Mouse (Mus musculus): ENCODE results near the gene Slc50a1. TPM values are rescaled to one million over a fixed set of nuclear protein-coding genes. Genes with fewer than 3 reads are reported as not detected.

Gene Slc50a1
- total and polyA plus RNA-seq, 3 experiments, result 41.8 to 56.0 (median 50.9) TPM

DNA sequence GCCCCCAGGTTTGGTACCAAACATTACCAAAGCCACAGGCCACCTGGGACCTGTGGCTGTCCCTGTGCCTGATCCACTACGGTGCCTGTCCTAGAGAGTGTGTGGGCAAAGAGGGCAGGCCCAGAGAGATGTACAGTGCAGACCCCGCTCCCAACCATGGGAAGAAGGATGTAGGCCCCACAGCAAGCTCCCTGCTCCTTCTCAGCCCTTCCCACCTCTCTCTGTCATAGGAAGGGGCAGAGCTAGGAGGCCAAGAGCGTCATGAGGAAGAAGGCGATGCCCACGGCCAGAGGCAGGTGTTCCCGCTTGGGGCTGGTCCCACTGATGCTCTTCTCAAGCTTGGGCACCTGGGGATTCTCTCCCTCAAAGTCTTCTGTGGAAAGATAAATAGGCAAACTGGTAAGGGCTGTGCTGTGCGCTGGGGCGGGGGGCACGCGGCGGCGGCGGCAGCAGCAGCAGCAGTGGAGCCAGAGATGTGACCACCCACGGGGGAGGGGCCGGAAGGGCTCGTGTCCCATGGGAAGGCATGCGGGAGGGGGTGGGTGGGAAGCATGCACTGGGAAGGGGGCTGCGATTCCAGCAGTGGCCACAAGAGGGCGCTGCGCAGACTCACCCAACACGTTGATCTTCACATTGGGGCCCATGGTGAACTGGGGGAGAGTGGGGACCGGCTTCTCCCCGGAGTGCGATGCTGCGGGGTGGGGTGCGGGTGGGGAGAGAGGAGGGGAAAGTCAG lies 45.0 kb upstream of the Slc50a1 start:
- Histone ChIP-seq H3K4me3 (replicated peaks in 1 of 3; ENCODE audit: low read depth in 2 of 3, low read length in 2 of 3, poor library complexity in 1 of 3) (peak overlapping the region; percentile 30 to 50 (median 45)), H3K9ac (ENCODE audit: insufficient read depth, low read depth) (peak overlapping the region; percentile 15; the same call in 1 of the 2 replicates), H3K27me3 (replicated peaks) (peaks cover 34% of the 10 kb centered on the region), H3K27ac (ENCODE audit: insufficient read depth, low read depth) (no peak overlapping the region), H3K4me2 (ENCODE audit: insufficient read depth, low read depth, poor library complexity, severe bottlenecking) (peak overlapping the region; percentile 58), H3K9me3 (replicated peaks; ENCODE audit: low read length) (peaks cover 5% of the 10 kb centered on the region), H3K4me1 (ENCODE audit: control insufficient read depth in 1 of 2, insufficient read depth in 2 of 2) (peaks cover 25 to 56% of the 10 kb centered on the region in 2 experiments), H3K79me2 (replicated peaks; ENCODE audit: control insufficient read depth, extremely low read depth, insufficient read depth, poor library complexity, severe bottlenecking) (no peaks in the 10 kb centered on the region), H3K36me3 (replicated peaks in 1 of 2; ENCODE audit: control insufficient read depth in 1 of 2, insufficient read depth in 1 of 2, low read length in 1 of 2) (no peaks in the 10 kb centered on the region)
- TF ChIP-seq ELF1 (IDR thresholded peaks at IDR 0.05; ENCODE audit: low read depth, low read length) (peak; percentile 17; the same call in 1 of the 2 replicates), RAD21 (IDR thresholded peaks at IDR 0.05; ENCODE audit: low read depth, low read length) (no peak; the same call in none of the 2 replicates), CTCF (conservative IDR thresholded peaks at IDR 0.05 in 1 of 2, IDR thresholded peaks at IDR 0.05 in 1 of 2; ENCODE audit: low read depth in 2 of 2, low read length in 2 of 2) (peak; percentile 60 to 72), ETS1 (conservative IDR thresholded peaks at IDR 0.05; ENCODE audit: low read depth, low read length) (no peak), MXI1 (IDR thresholded peaks at IDR 0.05; ENCODE audit: low read depth, low read length) (peak; percentile 43; the same call in 1 of the 2 replicates), POLR2A (IDR thresholded peaks at IDR 0.05; ENCODE audit: low read depth, low read length) (peak; percentile 36; the same call in 1 of the 2 replicates), IRF4 (IDR thresholded peaks at IDR 0.05; ENCODE audit: low read depth, low read length) (no peak), NRF1 (IDR thresholded peaks at IDR 0.05; ENCODE audit: low read depth, low read length) (no peak), PAX5 (IDR thresholded peaks at IDR 0.05; ENCODE audit: low read length) (no peak), TCF12 (IDR thresholded peaks at IDR 0.05; ENCODE audit: low read depth, low read length) (0 out of 2 replicates have a peak, but pooled peaks have one; percentile 36), MAZ (IDR thresholded peaks at IDR 0.05; ENCODE audit: low read depth, low read length) (peak; percentile 50; the same call in 1 of the 2 replicates), RCOR1 (conservative IDR thresholded peaks at IDR 0.05; ENCODE audit: low read depth, low read length) (no peak), ZKSCAN1 (IDR thresholded peaks at IDR 0.05; ENCODE audit: borderline replicate concordance, low read depth, low read length) (no peak), NELFE (IDR thresholded peaks at IDR 0.05; ENCODE audit: low read depth, low read length) (no peak), BHLHE40 (IDR thresholded peaks at IDR 0.05; ENCODE audit: low read depth, low read length) (peak; percentile 17; the same call in 1 of the 2 replicates), USF2 (conservative IDR thresholded peaks at IDR 0.05; ENCODE audit: low read depth, low read length) (no peak), MAFK (IDR thresholded peaks at IDR 0.05; ENCODE audit: insufficient replicate concordance, low read length) (no peak), MAX (IDR thresholded peaks at IDR 0.05; ENCODE audit: low read length) (no peak), ZNF384 (IDR thresholded peaks at IDR 0.05; ENCODE audit: low read depth, low read length) (no peak), ZMIZ1 (IDR thresholded peaks at IDR 0.05; ENCODE audit: low read depth, low read length) (no peak), TBP (conservative IDR thresholded peaks at IDR 0.05; ENCODE audit: low read depth, low read length) (no peak), ZC3H11A (IDR thresholded peaks at IDR 0.05; ENCODE audit: low read depth, low read length) (no peak), SMC3 (IDR thresholded peaks at IDR 0.05; ENCODE audit: low read depth, low read length) (peak; percentile 42)
- dilution Hi-C loops (cut with MboI; ENCODE audit: extremely low pct_ligation_motif_present, extremely low pct_unique_long_range_greater_than_20kb, low sequenced_read_pairs), result no loop called here
- DNase-seq (ENCODE audit: extremely low read depth), result peak; percentile 68
- in situ Hi-C loops (cut with MboI; ENCODE audit: low pct_ligation_motif_present, low pct_unique_long_range_greater_than_20kb, low sequenced_read_pairs), result no loop called here

All from CH12.LX (cell line).